Mouse (Mus musculus) limb, embryonic 10.5 days (tissue): ENCODE data around the gene Ank2. TPM values are rescaled to one million over a fixed set of nuclear protein-coding genes. Genes with fewer than 3 reads are reported as not detected.

Source experiments
- DNase-seq: peaks from one replicate; pipeline ENCODE4 v3.0.0-alpha.2; 2017; ENCODE audit warnings: low spot score
- H3K27ac ChIP-seq: fragments of 300-500 bp; sonication (generic); 2 replicates; pipeline ENCODE4 v1.5.1; 2016; ENCODE audit warnings: mild to moderate bottlenecking
- H3K27me3 ChIP-seq: fragments of 300-500 bp; sonication (generic); 2 replicates; pipeline ENCODE4 v1.6.1; 2016; ENCODE audit warnings: low read depth, mild to moderate bottlenecking; ENCODE audit not compliant: poor library complexity, severe bottlenecking
- H3K36me3 ChIP-seq: fragments of 300-500 bp; sonication (generic); 2 replicates; pipeline ENCODE4 v1.6.1; 2016; ENCODE audit warnings: mild to moderate bottlenecking, moderate library complexity
- H3K4me1 ChIP-seq: fragments of 300-500 bp; sonication (generic); 2 replicates; pipeline ENCODE4 v1.6.1; 2016
- H3K4me3 ChIP-seq: fragments of 300-500 bp; sonication (generic); 2 replicates; pipeline ENCODE4 v1.5.1; 2016; ENCODE audit warnings: mild to moderate bottlenecking, moderate library complexity
- H3K9me3 ChIP-seq: fragments of 300-500 bp; sonication (generic); replicated peaks from 2 replicates; pipeline ENCODE4 v1.6.1; 2016; ENCODE audit warnings: mild to moderate bottlenecking
- WGBS: fragments of 180-500 bp; shearing (Covaris S2); methylation state at CpG from one replicate; pipeline ENCODE4 v1.1.7; 2016; 5-methylcytosine and 5-hydroxymethylcytosine counted together
- polyA plus RNA-seq: library from polyadenylated mRNA; unstranded; fragments of >200 nt; fragmentation: Nextera tagmentation; extraction: Ambion mirVana; gene quantifications from 2 replicates; pipeline ENCODE4 v1.2.1, GENCODE M21; 2016

Gene Ank2
- polyA plus RNA-seq, 1 experiment from 2014 or later, result 15.3 TPM

GRCm38 (mm10) chr3:127256681-127257080 lies 242.5 kb downstream of the Ank2 start:
- peaks cover 8% of the 10 kb centered on the region; the same call in 1 of the 2 replicates for H3K4me1 ChIP-seq
- peak overlapping the region; percentile 86; the same call in 1 of the 2 replicates for H3K27ac ChIP-seq
- H3K9me3 ChIP-seq, result no peaks in the 10 kb centered on the region
- WGBS, result 80% methylated on average over 2 of the region's 2 CpGs
- H3K4me3 ChIP-seq, result no peak overlapping the region
- H3K36me3 ChIP-seq, result no peaks in the 10 kb centered on the region
- DNase-seq, result no peak
- no peaks in the 10 kb centered on the region for H3K27me3 ChIP-seq

- H3K36me3 ChIP-seq, result no peaks in the 10 kb centered on the region
- DNase-seq, result no peak
- H3K4me3 ChIP-seq, result no peak overlapping the region
- H3K4me1 ChIP-seq, result no peaks in the 10 kb centered on the region
- no peaks in the 10 kb centered on the region for H3K9me3 ChIP-seq
- no peak overlapping the region for H3K27ac ChIP-seq
- H3K27me3 ChIP-seq, result no peaks in the 10 kb centered on the region
- 83% methylated on average over 5 of the region's 5 CpGs for WGBS
Observed at GRCm38 (mm10) chr3:127250930-127251329, 248.2 kb downstream of the Ank2 start.

DNA sequence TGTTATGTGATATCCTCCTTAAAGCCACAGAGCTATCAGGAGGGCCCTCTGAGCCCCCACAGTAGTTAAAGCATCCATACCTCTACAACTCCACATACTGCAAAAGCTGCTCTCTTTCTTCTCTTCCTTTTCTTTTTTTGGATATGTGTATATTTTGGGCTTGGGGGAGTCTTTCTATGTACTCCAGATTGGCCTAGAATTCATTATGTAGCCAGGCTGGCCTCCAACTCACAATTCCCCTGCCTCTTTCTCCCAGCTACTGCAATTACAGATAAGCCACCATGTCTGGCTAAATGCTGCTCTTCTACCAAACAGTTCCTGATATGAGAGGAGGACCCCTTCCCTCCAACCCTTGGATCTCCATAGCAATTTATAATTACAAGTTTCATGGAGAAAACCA lies 250.5 kb downstream of the Ank2 start:
- Histone ChIP-seq H3K4me1 (no peaks in the 10 kb centered on the region), H3K27me3 (no peaks in the 10 kb centered on the region), H3K4me3 (no peak overlapping the region), H3K9me3 (no peaks in the 10 kb centered on the region), H3K36me3 (no peaks in the 10 kb centered on the region), H3K27ac (no peak overlapping the region)
- DNase-seq, result no peak

DNA sequence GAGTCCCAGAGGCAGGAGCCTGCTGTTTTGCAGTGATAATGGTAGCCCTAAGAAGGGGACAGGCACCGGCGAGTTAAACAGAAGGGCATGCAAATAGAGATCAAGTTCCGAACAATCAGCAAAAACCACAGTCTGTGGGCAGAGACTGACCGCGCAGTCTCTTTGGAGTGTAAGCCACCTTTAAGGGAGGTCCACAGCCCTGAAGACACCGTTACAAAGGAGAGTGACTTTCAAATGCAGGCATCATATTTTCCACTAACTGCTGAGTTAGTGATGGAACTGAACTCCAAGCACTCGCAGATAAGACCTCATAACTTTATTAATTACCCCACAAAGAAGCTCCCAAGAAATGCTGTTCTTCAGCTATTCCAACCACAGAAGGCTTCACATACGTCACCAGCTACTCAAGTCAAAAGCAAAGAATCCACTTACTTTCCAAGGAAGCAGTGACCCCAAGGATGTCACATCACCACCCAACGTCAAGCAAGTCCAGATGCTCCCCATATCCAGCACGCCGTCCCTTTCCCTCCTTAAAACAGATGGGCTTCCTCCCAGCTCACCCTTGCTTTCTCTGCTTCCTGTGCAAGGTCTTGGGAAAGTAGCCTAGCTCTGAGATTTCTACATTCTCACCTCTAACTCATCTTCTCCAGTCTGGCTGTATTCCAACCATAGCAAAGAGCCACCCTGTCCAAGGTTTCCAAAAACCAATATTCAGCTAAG lies 252.0 kb downstream of the Ank2 start:
- Histone ChIP-seq H3K27ac (no peak overlapping the region), H3K27me3 (no peaks in the 10 kb centered on the region), H3K4me3 (no peak overlapping the region), H3K9me3 (no peaks in the 10 kb centered on the region), H3K36me3 (no peaks in the 10 kb centered on the region), H3K4me1 (no peaks in the 10 kb centered on the region)
- no peak for DNase-seq
- WGBS, result 83% methylated on average over 11 of the region's 11 CpGs

- Histone ChIP-seq H3K4me1 (no peaks in the 10 kb centered on the region), H3K27ac (no peak overlapping the region), H3K27me3 (no peaks in the 10 kb centered on the region), H3K4me3 (no peak overlapping the region), H3K36me3 (no peaks in the 10 kb centered on the region), H3K9me3 (no peaks in the 10 kb centered on the region)
- DNase-seq, result no peak
- WGBS, result 62% methylated on average over 10 of the region's 10 CpGs
Observed at GRCm38 (mm10) chr3:127243928-127244642, 255.1 kb downstream of the Ank2 start.

GRCm38 (mm10) chr3:127242234-127242810 lies 256.8 kb downstream of the Ank2 start:
- H3K27ac ChIP-seq, result no peak overlapping the region
- H3K27me3 ChIP-seq, result no peaks in the 10 kb centered on the region
- no peak overlapping the region for H3K4me3 ChIP-seq
- H3K4me1 ChIP-seq, result no peaks in the 10 kb centered on the region
- 93% methylated on average over 11 of the region's 11 CpGs for WGBS
- no peak for DNase-seq
- H3K9me3 ChIP-seq, result no peaks in the 10 kb centered on the region
- no peaks in the 10 kb centered on the region for H3K36me3 ChIP-seq

DNA sequence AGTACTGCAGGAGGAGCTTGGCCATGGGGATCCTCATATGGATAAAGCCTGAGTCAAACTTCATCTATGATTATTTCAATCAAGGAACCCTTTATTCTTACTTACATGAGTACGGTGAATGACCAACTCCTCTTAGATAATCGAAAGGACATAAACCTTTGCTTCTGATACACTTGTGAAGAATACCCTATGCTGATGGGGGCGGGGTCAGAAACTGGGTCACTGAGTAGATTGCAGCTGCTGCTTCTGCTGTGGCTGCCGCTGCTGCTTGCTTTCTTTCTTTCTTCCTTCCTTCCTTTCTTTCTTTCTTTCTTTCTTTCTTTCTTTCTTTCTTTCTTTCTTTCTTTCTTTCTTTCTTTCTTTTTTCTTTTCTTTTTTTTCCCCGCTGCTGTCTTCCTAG lies 263.9 kb downstream of the Ank2 start:
- no peak for DNase-seq
- WGBS, result 84% methylated on average over 5 of the region's 5 CpGs
- no peak overlapping the region for H3K27ac ChIP-seq
- no peaks in the 10 kb centered on the region for H3K4me1 ChIP-seq
- no peak overlapping the region for H3K4me3 ChIP-seq
- no peaks in the 10 kb centered on the region for H3K27me3 ChIP-seq
- no peaks in the 10 kb centered on the region for H3K36me3 ChIP-seq
- no peaks in the 10 kb centered on the region for H3K9me3 ChIP-seq

- Histone ChIP-seq H3K4me1 (peaks cover 12% of the 10 kb centered on the region), H3K9me3 (no peaks in the 10 kb centered on the region), H3K4me3 (peak overlapping the region; percentile 31), H3K36me3 (no peaks in the 10 kb centered on the region), H3K27me3 (peaks cover 17% of the 10 kb centered on the region), H3K27ac (no peak overlapping the region)
- peak; percentile 55 for DNase-seq
- WGBS, result 7% methylated on average over 26 of the region's 26 CpGs
Observed at GRCm38 (mm10) chr3:127225799-127226730, 273.1 kb downstream of the Ank2 start.

- Histone ChIP-seq H3K27me3 (peaks cover 17% of the 10 kb centered on the region), H3K4me1 (peaks cover 12% of the 10 kb centered on the region), H3K4me3 (peak overlapping the region; percentile 31), H3K9me3 (no peaks in the 10 kb centered on the region), H3K36me3 (no peaks in the 10 kb centered on the region), H3K27ac (no peak overlapping the region)
- 17% methylated on average over 16 of the region's 16 CpGs for WGBS
- peak; percentile 32 for DNase-seq
Observed at GRCm38 (mm10) chr3:127225167-127225798, 273.9 kb downstream of the Ank2 start.

GRCm38 (mm10) chr3:127224315-127225166 lies 274.6 kb downstream of the Ank2 start:
- Histone ChIP-seq H3K9me3 (no peaks in the 10 kb centered on the region), H3K4me3 (no peak overlapping the region), H3K36me3 (no peaks in the 10 kb centered on the region), H3K27ac (no peak overlapping the region), H3K27me3 (peaks cover 17% of the 10 kb centered on the region), H3K4me1 (peaks cover 12% of the 10 kb centered on the region)
- 68% methylated on average over 13 of the region's 13 CpGs for WGBS
- no peak for DNase-seq

- peaks cover 16% of the 10 kb centered on the region for H3K27me3 ChIP-seq
- H3K4me1 ChIP-seq, result peaks cover 12% of the 10 kb centered on the region
- DNase-seq, result no peak
- no peaks in the 10 kb centered on the region for H3K36me3 ChIP-seq
- H3K4me3 ChIP-seq, result no peak overlapping the region
- 84% methylated on average over 2 of the region's 2 CpGs for WGBS
- H3K9me3 ChIP-seq, result no peaks in the 10 kb centered on the region
- no peak overlapping the region for H3K27ac ChIP-seq
Observed at GRCm38 (mm10) chr3:127222086-127222485, 277.1 kb downstream of the Ank2 start.
